Mouse (Mus musculus): ENCODE results near the gene Rassf10. TPM values are rescaled to one million over a fixed set of nuclear protein-coding genes. Genes with fewer than 3 reads are reported as not detected.
A peak's percentile ranks its signal among the peaks of the same experiment; 100 is the strongest.

Gene Rassf10
- polyA plus RNA-seq (2012; rRNA removed): 0.79 and 0.82 TPM in 2 replicates

DNA sequence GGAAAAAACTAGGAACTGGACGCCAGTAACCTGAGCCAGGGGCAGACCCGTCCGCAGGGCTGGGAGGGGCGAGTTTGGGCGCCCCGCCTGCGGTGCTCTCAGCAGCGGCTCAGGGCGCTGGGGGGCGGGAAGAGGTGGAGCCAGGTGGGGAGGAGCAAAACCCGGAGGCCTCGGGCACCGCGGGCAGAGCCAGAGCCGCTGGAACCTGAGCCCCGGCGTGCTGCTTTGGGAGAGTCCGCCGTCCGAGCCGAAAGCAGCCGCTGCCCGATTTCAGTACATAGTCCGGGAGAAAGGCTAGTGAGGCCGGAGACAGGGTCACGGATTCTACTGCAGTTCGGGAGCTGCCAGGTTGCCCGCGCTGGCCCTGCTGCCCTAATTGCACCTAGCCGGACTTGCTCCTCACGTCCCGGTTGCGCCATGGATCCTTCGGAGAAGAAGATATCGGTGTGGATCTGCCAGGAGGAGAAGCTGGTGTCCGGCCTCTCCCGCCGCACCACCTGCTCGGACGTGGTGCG lies at the start of gene Rassf10:
Gene Rassf10 (plus strand): TSS at position 186 of the 515 bp plus-strand sequence.
- Histone ChIP-seq H3K27me3 (ENCODE audit: control insufficient read depth, insufficient read depth, low read length) (no peaks in the 10 kb centered on the region; the same call in 1 of the 2 replicates), H3K4me3 (ENCODE audit: control insufficient read depth, low read depth, low read length) (peak within 1 kb of the TSS; percentile 62), H3K27ac (ENCODE audit: control insufficient read depth, insufficient read depth, low read depth, low read length) (no peak within 1 kb of the TSS), H3K4me1 (ENCODE audit: control insufficient read depth, insufficient read depth, low read length) (peaks cover 9% of the 10 kb centered on the region), H3K36me3 (ENCODE audit: control insufficient read depth, insufficient read depth, low read length) (no peaks in the 10 kb centered on the region)
- TF ChIP-seq CTCF (IDR thresholded peaks at IDR 0.05; ENCODE audit: control insufficient read depth, insufficient read depth, insufficient replicate concordance, low read depth, low read length) (no peak), POLR2A (IDR thresholded peaks at IDR 0.05; ENCODE audit: control insufficient read depth, low read depth, low read length) (no peak)

DNA sequence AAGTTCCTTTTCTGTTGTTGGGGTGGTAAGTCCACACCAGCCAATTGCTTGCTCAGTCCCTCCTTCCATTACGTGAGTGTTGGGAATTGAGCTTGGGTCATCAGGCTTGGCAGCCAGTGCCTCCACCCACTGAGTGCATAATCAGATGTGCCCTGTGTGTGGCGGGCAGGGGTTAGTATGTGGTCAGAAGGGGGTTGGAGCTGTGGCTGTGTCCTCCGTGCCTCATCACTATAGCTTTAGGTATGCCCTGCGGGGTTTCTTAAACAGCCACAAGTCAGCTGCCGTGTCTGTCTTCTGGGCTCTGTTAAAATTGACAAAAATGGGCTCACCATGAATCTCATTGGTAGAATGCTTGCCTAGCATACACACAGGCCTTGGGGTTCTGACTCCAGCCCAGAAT lies 46.9 kb upstream of the Rassf10 start:
- TF ChIP-seq CTCF (IDR thresholded peaks at IDR 0.05; ENCODE audit: control insufficient read depth, insufficient read depth, insufficient replicate concordance, low read depth, low read length) (no peak), POLR2A (IDR thresholded peaks at IDR 0.05; ENCODE audit: control insufficient read depth, low read depth, low read length) (no peak)
- H3K27me3 ChIP-seq (ENCODE audit: control insufficient read depth, insufficient read depth, low read length): no peaks in the 10 kb centered on the region

GRCm38 (mm10) chr7:112907468-112907867 lies 46.3 kb upstream of the Rassf10 start:
- Histone ChIP-seq H3K36me3 (ENCODE audit: control insufficient read depth, insufficient read depth, low read length) (no peaks in the 10 kb centered on the region), H3K4me1 (ENCODE audit: control insufficient read depth, insufficient read depth, low read length) (no peaks in the 10 kb centered on the region), H3K27me3 (ENCODE audit: control insufficient read depth, insufficient read depth, low read length) (no peaks in the 10 kb centered on the region), H3K27ac (ENCODE audit: control insufficient read depth, insufficient read depth, low read depth, low read length) (no peak overlapping the region), H3K4me3 (ENCODE audit: control insufficient read depth, low read depth, low read length) (no peak overlapping the region)
- TF ChIP-seq CTCF (IDR thresholded peaks at IDR 0.05; ENCODE audit: control insufficient read depth, insufficient read depth, insufficient replicate concordance, low read depth, low read length) (no peak), POLR2A (IDR thresholded peaks at IDR 0.05; ENCODE audit: control insufficient read depth, low read depth, low read length) (no peak)

More for the DNA sequence above, 46.9 kb upstream of the Rassf10 start:
- Histone ChIP-seq H3K27ac (ENCODE audit: control insufficient read depth, insufficient read depth, low read depth, low read length) (no peak overlapping the region), H3K4me1 (ENCODE audit: control insufficient read depth, insufficient read depth, low read length) (no peaks in the 10 kb centered on the region), H3K4me3 (ENCODE audit: control insufficient read depth, low read depth, low read length) (no peak overlapping the region), H3K36me3 (ENCODE audit: control insufficient read depth, insufficient read depth, low read length) (no peaks in the 10 kb centered on the region)

GRCm38 (mm10) chr7:112909164-112909563 lies 44.6 kb upstream of the Rassf10 start:
- H3K36me3 ChIP-seq (ENCODE audit: control insufficient read depth, insufficient read depth, low read length): no peaks in the 10 kb centered on the region
- H3K27ac ChIP-seq (ENCODE audit: control insufficient read depth, insufficient read depth, low read depth, low read length): no peak overlapping the region
- TF ChIP-seq POLR2A (IDR thresholded peaks at IDR 0.05; ENCODE audit: control insufficient read depth, low read depth, low read length) (no peak), CTCF (IDR thresholded peaks at IDR 0.05; ENCODE audit: control insufficient read depth, insufficient read depth, insufficient replicate concordance, low read depth, low read length) (no peak)
- H3K27me3 ChIP-seq (ENCODE audit: control insufficient read depth, insufficient read depth, low read length): no peaks in the 10 kb centered on the region
- H3K4me1 ChIP-seq (ENCODE audit: control insufficient read depth, insufficient read depth, low read length): no peaks in the 10 kb centered on the region
- H3K4me3 ChIP-seq (ENCODE audit: control insufficient read depth, low read depth, low read length): no peak overlapping the region

DNA sequence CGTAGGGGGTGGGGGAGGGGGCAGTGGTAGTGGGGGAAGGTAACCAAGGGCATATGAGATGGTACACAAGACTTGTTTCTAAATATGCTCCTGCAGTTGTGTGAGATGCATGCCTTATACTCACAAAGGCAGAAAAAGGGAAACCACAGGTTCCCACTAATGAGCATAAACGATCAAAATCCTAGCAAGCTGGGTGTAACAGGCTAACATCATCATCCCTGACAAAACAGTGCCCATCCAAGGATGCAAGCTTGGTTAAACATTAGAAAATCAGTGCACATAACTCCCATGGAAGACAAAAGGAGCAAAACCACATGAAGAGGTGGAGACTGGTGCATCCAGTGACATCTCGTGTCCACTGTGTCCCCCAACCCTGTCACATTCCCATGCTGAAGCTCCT lies 40.8 kb upstream of the Rassf10 start:
- no peaks in the 10 kb centered on the region for H3K27me3 ChIP-seq (ENCODE audit: control insufficient read depth, insufficient read depth, low read length)
- no peak overlapping the region for H3K4me3 ChIP-seq (ENCODE audit: control insufficient read depth, low read depth, low read length)
- H3K27ac ChIP-seq (ENCODE audit: control insufficient read depth, insufficient read depth, low read depth, low read length): no peak overlapping the region
- no peaks in the 10 kb centered on the region for H3K36me3 ChIP-seq (ENCODE audit: control insufficient read depth, insufficient read depth, low read length)
- H3K4me1 ChIP-seq (ENCODE audit: control insufficient read depth, insufficient read depth, low read length): no peaks in the 10 kb centered on the region
- TF ChIP-seq CTCF (IDR thresholded peaks at IDR 0.05; ENCODE audit: control insufficient read depth, insufficient read depth, insufficient replicate concordance, low read depth, low read length) (no peak), POLR2A (IDR thresholded peaks at IDR 0.05; ENCODE audit: control insufficient read depth, low read depth, low read length) (no peak)

DNA sequence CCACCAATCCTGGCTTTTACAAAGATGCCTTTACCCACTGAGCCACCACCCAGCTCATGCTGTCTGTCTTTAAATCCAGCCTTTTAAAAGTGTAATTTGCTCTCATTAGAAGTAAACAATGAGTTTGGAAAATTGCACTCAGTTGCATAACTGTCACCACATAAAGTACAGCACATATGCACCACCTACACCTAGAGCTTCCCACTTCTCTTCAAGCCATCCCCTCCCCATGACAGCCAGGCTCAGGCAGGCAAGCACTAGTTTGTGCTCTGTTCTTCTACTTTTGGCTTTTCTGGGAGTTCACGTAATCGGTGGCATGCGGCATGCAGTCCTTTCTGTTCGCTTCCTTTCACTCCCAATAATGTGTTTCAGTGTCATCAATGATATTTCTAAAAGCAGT lies 38.2 kb upstream of the Rassf10 start:
- no peaks in the 10 kb centered on the region for H3K27me3 ChIP-seq (ENCODE audit: control insufficient read depth, insufficient read depth, low read length)
- no peak overlapping the region for H3K27ac ChIP-seq (ENCODE audit: control insufficient read depth, insufficient read depth, low read depth, low read length)
- H3K4me1 ChIP-seq (ENCODE audit: control insufficient read depth, insufficient read depth, low read length): peaks cover 3% of the 10 kb centered on the region
- no peak overlapping the region for H3K4me3 ChIP-seq (ENCODE audit: control insufficient read depth, low read depth, low read length)
- TF ChIP-seq CTCF (IDR thresholded peaks at IDR 0.05; ENCODE audit: control insufficient read depth, insufficient read depth, insufficient replicate concordance, low read depth, low read length): no peak
- TF ChIP-seq POLR2A (IDR thresholded peaks at IDR 0.05; ENCODE audit: control insufficient read depth, low read depth, low read length): no peak
- H3K36me3 ChIP-seq (ENCODE audit: control insufficient read depth, insufficient read depth, low read length): no peaks in the 10 kb centered on the region

GRCm38 (mm10) chr7:112917613-112918278 lies 36.0 kb upstream of the Rassf10 start:
- no peak for TF ChIP-seq POLR2A (IDR thresholded peaks at IDR 0.05; ENCODE audit: control insufficient read depth, low read depth, low read length)
- no peak for TF ChIP-seq CTCF (IDR thresholded peaks at IDR 0.05; ENCODE audit: control insufficient read depth, insufficient read depth, insufficient replicate concordance, low read depth, low read length)
- Histone ChIP-seq H3K27me3 (ENCODE audit: control insufficient read depth, insufficient read depth, low read length) (no peaks in the 10 kb centered on the region), H3K27ac (ENCODE audit: control insufficient read depth, insufficient read depth, low read depth, low read length) (no peak overlapping the region), H3K36me3 (ENCODE audit: control insufficient read depth, insufficient read depth, low read length) (no peaks in the 10 kb centered on the region), H3K4me1 (ENCODE audit: control insufficient read depth, insufficient read depth, low read length) (peaks cover 3% of the 10 kb centered on the region), H3K4me3 (ENCODE audit: control insufficient read depth, low read depth, low read length) (no peak overlapping the region)

Data from testis, adult 2 months (tissue).